Mouse (Mus musculus) right cerebral cortex, postnatal 4 days (tissue): ENCODE results near the gene Tas2r136.

Source experiments
- DNase-seq: peaks from one replicate; pipeline ENCODE4 v3.0.0-alpha.2; 2022

Tas2r136 gene

GRCm38 (mm10) chr6:132778062-132778461 lies at the start of gene Tas2r136:
Gene Tas2r136 (minus strand): TSS chr6:132778162.
- DNase-seq, result no peak

GRCm38 (mm10) chr6:132802518-132802917 lies 24.6 kb upstream of the Tas2r136 start, which contains the start of gene Tas2r117:
Gene Tas2r117 (plus strand): TSS chr6:132802818.
- DNase-seq, result no peak

- no peak for DNase-seq
Measured at GRCm38 (mm10) chr6:132795393-132795792, 17.4 kb upstream of the Tas2r136 start.

- no peak for DNase-seq
Measured at GRCm38 (mm10) chr6:132761831-132762230, 16.1 kb downstream of the Tas2r136 start, which contains the start of gene Tas2r102. Gene Tas2r102 (plus strand): TSS chr6:132762131.

GRCm38 (mm10) chr6:132754430-132754829 lies 23.5 kb downstream of the Tas2r136 start, which contains the start of gene Tas2r124:
Gene Tas2r124 (plus strand): TSS chr6:132754730.
- DNase-seq, result no peak

- DNase-seq, result no peak
Measured at GRCm38 (mm10) chr6:132750206-132750605, 27.8 kb downstream of the Tas2r136 start.

GRCm38 (mm10) chr6:132737935-132738334 lies 40.0 kb downstream of the Tas2r136 start, which contains the start of gene Tas2r115:
Gene Tas2r115 (minus strand): TSS chr6:132738035.
- DNase-seq, result no peak
